Mouse (Mus musculus) C2C12 (cell line): ENCODE results near the gene Rph3al.
A peak's percentile ranks its signal among the peaks of the same experiment; 100 is the strongest.

Experiments
- CTCF ChIP-seq: IDR thresholded peaks from one replicate; pipeline ENCODE4 v1.5.1; 2011; ENCODE audit not compliant: control insufficient read depth, insufficient read depth, insufficient read length
- USF1 ChIP-seq: IDR thresholded peaks from one replicate; pipeline ENCODE4 v1.6.1; 2011; ENCODE audit warnings: low read depth, mild to moderate bottlenecking, control low read depth, moderate library complexity

DNA sequence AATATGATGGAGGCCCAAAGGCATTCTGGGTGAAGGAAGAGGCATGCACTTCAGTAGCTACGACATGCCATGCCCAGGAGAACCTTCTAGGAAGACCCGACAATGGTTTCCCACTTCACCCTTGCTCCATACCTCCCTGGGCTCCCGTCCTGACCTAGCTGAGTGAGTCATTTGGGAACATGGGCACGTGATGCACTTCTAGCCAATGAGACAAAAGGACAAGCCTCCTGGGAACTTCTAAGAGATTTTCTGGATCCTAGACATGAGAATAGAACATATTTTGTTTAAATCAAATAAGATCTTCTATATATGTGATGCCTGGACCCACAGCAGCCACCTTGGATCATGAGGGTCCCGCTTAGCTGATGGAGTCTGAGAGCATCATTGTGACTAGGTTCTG lies 145.7 kb downstream of the Rph3al start:
- no peak for TF ChIP-seq CTCF
- TF ChIP-seq USF1: peak; percentile 96
